Mouse (Mus musculus) lung, adult 2 months (tissue): Measurements from ENCODE around the gene Dpf3.

Experiments
- CTCF ChIP-seq: fragments of 200-500 bp; IDR thresholded peaks from 2 replicates; pipeline ENCODE4 v1.5.1; 2011; ENCODE audit warnings: mild to moderate bottlenecking, low read length, control low read depth; ENCODE audit not compliant: insufficient read depth
- POLR2A ChIP-seq: fragments of 200-500 bp; IDR thresholded peaks from 2 replicates; pipeline ENCODE4 v1.6.1; 2011; ENCODE audit warnings: low read depth, mild to moderate bottlenecking, control low read depth, low read length, borderline replicate concordance; ENCODE audit errors: extremely low read depth

GRCm38 (mm10) chr12:83337077-83337775 lies 150.3 kb downstream of the Dpf3 start:
- TF ChIP-seq POLR2A (no peak), CTCF (no peak)
